Mouse (Mus musculus): ENCODE measurements around the gene Aff3.

DNA sequence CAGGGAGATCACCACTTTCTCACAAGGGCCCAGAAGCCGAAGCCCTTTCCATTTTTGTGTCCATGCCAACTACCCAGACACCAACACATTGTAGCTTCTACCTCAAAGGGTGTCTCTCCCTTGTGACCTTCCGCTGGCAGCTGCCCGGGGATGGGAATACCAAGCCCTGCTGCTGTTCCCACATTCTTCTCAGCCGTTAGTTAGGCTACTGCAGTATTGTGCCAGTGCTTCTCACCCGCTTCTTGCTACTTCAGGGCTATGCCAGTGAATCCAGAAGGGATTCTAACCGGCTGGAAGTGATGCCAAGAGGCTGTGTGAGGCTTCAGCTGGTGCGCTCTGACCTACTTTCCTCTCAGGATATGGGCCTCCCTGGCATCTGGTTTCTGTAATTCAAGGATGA is 330.5 kb downstream of the Aff3 start:
- TF ChIP-seq CTCF (IDR thresholded peaks at IDR 0.05; ENCODE audit: low read depth), result no peak
- no peak for TF ChIP-seq EP300 (IDR thresholded peaks at IDR 0.05; ENCODE audit: low read depth)

Data from heart, postnatal 0 days (tissue).